Mouse (Mus musculus): Measurements from ENCODE around the gene Hoxd4.

Gene Hoxd4

DNA sequence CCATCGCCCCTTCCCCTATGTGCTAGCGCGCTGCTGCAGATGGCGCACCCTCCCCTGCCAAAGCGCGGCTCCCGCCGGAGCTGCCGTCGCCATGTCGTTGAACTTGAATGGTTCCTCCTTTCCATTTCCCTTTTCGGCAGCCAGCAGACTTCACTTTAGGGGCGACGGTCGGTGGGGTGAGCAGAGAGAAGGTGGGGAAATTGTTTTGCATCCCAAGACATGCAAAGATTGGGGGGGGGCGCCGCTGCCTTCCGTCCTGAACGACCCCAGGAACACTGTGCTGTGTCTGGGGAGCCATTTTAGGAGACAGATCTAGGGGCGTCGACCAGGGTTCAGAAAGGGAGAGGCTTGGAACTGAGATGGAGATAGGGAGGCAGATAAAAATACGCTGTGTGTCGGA is 31.7 kb upstream of the Hoxd4 start:
- DNase-seq: no peak

DNA sequence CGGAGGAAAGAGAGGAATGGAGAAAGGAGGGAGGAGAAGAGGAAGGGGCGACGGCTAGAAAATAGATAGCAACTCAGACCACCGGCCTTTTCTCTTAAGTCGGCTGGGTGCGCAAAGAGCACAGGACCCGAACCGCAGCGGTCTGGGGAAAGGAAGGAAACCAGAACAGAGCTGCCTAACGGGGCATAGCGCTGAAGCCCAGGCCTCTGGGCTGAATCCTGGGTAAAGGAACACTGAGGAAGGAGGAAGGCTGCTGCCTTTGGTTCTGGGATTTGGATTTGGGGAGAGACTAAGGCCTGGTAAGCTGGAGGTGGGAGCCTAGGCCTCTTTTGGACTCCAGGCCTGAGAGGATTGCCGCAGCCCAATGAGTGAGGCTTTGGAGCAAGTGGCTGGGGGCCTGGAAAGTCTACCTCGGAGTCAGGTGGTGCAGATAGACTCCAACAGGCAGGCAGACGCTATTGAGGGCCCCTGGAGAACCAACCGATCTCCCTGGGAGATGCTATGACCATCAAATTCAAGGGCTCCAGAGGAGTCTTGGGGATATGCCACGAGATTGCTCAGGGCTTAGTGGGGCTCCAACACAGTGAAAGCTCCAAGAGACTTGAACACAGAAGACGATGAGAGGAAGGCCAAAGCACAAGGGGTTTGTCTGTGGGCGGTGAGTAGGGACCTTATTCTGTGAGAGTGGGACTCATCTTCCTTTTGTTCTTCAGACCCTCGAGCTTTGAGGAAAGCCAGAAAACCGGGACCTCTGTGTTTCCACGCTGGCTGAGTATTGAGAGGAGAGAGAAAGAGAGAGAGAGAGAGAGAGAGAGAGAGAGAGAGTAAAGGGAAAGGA is 30.9 kb upstream of the Hoxd4 start:
- DNase-seq: no peak

DNA sequence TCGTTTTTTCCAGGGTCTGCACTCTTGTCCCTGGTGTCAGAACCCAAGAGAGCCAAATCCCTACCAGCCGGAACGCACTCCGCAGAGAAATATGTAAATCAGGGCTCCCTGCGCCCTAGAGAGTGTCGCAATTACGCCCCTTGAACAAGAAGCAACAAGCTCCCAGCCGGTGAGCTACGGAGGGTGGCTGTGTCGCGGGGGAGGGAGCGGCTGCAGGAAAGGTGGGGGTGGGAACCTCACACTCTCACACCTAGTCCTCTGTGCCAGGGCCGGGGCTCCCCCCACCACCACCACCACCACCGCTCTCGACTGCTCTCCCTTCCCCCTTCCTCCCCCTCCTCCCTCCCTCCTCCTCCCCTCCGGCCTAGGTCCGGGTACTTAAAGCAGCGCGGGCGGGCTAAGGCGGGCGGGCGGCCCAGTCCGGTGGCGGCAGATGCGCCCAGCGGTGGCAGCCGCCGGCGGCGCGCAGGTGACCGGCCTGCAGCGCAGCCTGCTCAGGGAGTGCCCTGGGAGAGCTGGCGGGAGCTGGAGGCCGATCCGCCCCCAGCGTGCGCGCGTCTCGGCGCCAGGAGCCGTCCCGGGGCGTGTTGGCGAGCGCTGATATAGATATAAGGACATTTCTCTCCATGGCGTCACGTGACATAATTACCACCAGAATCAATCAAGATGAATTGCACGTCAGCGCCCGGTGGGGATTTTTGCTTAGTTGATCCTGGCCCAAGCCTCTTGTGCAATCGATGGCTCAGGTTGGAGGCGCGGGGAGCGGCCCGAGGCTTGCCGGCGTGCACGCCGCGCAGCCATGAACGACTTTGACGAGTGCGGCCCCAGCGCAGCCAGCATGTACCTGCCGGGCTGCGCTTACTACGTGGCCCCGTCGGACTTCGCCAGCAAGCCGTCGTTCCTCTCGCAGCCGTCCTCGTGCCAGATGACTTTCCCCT is 29.9 kb upstream of the Hoxd4 start:
- no peak for DNase-seq

DNA sequence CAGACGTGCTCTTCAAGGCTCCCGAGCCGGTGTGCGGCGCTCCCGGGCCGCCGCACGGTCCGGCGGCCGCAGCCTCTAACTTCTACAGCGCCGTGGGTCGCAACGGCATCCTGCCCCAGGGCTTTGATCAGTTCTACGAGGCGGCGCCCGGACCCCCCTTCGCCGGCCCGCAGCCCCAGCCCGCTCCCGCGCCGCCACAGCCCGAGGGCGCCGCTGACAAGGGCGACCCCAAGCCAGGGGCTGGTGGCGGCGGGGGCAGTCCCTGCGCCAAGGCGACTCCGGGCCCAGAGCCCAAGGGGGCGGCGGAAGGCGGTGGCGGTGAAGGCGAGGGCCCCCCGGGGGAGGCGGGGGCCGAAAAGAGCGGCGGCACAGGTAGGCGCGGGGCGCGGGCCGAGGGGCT is 28.9 kb upstream of the Hoxd4 start:
- DNase-seq: no peak

DNA sequence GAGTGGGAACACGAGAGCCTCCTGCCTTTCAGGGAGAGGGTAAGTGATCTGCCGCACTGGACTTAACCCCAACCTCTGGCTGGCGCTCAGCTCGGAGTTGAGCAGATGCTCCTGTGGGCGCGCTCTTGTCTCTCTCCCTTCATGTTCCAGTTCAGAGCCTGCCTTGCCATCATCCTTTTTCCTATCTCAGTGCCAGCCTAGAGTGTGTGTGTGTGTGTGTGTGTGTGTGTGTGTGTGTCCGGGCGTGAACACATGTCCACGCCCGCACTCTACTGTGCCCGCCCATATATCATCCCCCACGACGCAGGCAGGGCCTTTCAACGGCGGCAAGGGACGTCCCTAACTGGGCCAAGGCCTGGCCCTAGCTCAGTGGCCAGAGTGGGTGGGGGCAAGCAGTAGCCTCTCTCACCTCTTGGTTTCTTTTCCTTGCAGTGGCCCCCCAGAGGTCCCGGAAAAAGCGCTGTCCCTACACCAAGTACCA is 28.2 kb upstream of the Hoxd4 start:
- no peak for DNase-seq

DNA sequence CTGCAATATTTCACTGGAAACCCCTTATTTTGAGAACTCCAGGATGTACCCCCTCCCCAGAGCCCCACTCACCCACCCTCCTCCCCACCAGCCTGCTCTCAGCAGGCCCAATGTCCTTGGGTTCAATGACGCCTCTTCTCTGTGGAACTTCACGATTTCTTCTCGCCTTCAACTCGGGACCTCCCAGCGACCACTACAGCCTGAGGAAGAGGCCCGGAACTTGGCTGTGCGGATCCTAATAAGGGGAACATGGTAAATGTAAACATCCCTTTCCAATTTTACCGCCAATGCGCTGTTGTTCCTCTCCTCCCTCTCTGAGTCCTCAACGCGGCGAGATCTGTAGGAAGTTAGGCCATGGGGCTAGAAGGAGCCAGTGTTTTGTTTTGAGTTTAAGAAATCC is 27.6 kb upstream of the Hoxd4 start:
- DNase-seq: no peak

DNA sequence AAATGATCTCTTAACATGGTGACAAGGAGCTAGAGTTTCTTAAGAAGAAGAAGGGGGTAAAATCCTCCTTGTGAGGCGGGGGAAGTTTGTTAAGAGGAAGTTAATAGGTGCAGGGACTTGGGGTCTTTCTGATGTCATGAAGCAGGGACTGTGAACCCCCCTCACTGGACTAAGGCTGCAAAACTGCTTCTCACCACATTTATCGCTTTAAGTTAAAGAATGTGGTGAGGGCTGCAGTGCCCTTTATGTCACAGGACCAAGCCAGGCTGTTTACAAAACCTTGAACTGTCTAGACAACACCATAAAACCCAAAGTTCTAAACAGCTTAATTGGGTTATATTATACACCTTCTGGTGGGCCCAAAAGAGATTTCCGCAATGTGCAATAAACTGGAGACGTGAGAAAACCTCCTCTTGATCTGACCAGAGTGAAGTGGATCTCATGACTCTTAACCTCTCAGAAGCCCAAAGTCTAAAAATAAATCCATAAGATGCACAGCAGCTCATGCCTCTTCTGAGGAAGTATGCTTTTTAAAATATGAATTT is 26.6 kb upstream of the Hoxd4 start:
- no peak for DNase-seq

DNA sequence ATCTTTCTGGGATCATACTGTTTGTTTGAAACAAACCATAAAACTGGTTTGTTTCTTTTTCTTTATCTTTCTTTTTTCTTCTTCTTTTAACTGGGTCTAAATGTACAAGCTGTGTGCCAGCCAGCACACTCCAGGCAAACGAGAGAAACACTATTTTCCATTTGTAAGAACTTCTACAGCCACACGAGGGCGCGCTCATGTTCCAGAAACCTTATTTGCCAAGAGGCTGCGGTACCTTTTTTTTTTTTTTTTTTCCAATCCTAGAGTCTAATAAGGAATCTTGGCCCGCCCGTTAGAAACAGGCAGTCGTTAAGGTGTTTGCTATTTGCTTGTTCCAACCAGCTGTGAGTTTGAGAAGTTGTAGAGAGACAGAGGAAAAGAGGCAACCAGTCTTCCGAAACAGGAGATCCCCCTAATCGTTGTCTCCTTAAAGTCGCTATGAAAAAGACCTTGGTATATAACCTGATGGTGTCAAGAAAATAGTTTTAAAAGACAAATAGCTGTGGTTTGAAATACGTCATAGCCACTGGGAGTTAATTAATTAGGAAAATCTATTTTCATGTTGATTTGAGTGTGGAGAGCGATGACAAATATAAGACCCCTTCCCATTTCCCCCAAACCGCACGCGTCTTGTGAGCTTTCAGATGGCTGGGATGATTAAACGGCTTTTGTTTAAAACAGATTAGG is 25.3 kb upstream of the Hoxd4 start:
- no peak for DNase-seq

DNA sequence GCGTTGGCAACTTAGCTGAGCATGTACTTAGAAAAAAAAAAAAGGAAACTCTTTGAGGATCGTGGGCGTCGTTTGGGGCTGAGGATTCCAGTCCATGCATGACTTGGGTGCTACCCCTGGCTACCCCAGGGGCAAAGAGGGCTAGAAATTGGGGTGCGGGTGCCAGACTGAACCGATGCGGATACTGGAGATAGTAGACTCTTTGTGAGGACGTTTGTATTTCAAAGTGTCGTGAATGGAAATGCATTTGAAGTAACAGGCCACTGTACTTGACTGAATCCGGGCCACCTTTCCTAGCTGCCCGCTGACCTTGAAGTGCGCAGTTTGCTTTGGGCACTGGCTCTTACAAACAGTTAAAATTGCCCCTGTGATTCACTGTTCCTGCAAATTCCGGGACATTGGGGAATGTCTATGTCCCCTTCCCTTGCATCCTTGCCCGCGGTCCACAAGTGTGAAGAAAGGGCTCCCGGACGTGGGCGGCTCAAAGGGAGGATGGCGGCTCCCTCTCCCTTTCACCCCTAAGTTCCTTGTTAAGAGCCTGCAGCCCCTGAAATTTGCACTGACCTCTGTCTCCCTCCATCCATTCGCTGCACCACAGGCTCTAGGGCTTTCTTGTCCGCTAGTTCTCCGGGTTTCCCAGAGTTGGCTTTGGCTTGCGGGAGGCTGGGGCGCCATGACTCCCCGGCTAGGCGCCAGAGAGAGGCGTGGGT is 24.6 kb upstream of the Hoxd4 start:
- no peak for DNase-seq

DNA sequence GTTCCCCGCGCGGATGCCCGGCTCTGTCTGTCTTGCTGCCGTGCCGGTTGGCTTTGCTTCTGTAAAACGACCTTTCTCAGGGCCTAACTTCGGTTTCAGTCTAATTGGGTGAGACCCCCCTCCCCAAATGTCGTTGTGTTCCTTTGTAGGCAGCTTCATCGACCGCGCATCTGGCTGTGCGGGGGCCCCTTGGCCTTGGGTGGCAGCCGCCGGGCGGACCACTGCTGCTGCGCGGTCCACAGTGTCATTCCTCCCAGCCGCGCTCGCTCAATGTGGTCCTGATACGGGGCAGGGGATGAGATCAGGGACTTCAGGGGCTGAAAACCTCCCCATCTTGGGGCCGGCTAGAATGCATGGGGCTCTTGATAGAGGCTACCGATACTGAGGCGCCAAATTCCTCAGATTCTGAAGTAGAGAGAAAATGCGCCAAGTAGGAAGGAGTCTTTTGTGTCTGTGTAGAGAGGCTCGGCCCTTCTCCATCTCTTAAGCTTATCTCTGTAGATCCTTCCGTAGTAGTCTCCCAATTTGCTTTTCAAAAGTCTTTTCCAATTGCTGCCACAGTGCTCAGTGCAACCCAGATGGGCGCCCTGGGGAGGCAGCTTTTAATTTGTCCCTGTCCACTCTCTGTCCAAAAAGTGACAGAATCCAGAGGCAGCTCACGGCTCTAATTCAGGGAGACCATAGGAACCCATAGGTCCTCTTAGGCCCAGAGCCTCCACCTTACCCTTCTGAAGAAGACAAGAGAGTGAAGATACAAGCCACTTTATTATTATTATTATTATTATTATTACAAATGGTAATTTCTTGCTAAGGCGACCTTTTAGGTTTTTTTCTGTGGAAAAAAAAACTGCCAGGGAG is 23.8 kb upstream of the Hoxd4 start:
- DNase-seq: no peak

DNA sequence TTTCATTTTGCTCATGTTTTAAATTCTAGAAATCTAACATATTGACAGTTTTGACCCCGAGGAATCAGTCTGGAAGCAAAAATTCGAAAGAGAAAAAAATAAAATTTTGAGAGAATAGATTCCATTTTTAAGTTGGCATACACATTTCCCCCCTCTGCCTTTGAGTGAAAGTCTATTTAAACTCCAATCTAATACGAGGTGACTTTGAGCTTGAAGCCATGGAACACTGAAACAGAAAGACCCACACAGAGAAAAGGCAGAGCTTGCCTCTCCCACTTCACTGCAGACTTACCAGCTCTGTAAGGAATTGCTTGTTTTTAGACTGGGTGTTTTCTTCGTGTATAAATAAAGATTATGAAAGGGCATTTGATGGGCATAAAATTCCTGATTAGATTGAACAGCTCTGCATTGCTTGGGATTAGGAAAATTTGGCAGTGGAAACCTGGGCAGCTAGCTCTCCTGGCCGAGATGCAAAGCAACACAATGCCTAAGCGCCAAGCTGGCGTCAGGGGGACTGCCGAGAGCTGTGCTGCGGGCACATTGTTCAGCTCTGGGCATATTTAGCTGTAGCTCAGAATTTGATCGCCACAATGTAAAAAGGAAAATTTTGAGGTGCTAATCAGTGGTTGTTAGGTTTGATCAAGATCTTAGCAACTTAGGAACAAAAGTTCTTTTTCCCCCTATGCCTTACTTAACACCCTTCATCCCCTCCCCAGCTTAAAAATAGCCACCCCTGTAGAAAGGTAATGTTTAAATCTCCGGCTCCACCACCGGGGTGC is 22.7 kb upstream of the Hoxd4 start:
- no peak for DNase-seq

DNA sequence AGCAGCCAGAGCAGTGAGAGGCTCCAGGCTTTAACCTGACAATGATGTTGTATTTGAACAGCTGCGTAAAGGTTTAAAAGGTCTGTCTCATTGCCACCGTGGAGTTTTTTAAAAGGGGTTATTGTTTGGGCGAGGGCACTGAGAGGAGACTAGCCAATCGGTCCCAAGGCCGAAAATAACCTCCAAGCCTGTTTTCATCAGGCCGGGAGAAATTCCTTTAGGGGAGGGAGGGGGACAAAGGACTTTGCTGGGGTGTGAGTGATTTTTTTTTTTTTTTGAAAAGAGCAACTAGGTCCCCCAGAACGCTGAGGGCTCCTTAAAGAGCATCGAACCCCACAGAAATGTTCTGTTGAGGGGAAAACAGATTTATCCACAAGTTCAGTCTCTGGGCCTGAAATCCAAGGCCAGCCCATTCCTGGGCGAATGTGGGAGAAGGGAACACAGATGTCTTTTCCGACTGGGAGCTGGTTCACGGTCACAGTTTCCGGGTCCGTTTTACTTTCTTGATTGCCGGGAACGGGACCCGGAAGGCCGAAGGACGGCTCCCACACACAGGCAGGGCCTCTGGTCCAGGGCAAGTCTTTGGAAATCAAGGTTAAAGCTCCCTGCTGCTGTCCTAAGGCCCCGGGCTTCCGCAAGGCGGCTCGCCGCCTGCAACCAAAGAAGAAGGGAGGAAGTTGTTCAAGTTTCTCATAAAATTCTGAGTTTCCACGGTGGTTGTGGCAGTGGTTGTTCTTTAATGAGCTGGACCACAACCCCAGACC is 22.0 kb upstream of the Hoxd4 start:
- DNase-seq: no peak

DNA sequence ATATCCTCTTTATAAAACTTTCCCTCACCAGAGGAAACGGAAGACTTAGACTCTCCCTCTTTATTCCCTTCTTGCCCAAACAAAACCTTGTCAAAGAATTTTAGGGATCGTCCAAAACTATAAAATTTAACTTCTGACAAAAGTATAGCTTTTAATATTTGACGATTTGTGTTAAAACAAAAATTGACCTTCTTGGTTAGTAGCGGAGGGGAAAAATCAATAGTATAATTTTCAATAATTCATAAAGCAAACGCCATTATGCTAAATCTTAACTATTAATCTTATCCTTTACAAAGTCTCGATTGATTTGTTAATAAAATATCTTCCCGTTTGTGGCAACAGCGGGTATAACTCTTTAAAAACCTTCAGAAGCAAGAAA is 21.4 kb upstream of the Hoxd4 start:
- no peak for DNase-seq

DNA sequence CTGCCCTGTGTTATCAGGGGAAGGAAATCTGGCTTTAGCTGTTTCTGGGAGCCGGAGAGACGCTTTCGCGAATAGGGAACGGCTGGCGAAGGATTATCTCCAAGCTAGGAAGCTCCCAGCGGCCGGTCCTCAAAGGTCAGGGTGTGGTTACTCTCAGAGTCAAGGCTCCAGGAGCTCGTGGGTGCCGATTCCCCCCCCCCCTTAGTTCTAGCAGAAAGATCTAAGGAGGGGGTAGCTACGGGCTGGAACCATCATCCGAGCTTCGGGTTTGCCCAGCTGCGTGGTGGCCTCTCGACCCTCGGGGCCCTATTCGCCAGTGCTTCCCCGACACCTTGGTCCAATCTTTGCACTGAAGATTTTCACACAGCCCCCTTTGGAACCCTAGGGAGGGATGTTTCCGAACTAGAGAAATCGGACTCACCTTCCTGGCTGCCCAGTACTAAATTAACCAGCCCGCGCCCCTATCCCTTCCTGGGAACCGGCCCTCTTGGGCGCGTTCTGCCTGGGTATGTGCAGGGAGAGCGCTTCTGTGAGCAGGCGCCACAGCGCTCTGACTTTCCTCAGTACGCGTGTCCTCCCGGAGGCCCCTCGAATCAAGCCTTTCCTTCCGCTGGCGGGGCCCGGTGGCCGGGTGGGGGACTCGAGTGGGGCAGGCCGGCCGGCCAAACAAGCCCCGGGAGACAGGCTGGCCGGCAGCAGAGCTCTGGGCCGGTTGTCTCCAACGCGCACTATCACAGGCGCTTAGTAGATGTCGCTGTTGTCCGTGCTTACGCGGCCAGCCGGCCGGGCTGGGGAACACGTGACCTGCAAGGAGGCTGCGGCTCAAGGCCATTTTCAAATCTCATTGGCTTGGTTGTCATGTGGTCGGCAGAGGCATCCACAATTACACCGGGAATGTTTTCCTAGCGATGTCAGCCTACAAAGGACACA is 20.4 kb upstream of the Hoxd4 start, which contains the start of gene Hoxd10:
Hoxd10 (plus strand) TSS at position 903 of the 930 bp plus-strand sequence.
- no peak for DNase-seq

DNA sequence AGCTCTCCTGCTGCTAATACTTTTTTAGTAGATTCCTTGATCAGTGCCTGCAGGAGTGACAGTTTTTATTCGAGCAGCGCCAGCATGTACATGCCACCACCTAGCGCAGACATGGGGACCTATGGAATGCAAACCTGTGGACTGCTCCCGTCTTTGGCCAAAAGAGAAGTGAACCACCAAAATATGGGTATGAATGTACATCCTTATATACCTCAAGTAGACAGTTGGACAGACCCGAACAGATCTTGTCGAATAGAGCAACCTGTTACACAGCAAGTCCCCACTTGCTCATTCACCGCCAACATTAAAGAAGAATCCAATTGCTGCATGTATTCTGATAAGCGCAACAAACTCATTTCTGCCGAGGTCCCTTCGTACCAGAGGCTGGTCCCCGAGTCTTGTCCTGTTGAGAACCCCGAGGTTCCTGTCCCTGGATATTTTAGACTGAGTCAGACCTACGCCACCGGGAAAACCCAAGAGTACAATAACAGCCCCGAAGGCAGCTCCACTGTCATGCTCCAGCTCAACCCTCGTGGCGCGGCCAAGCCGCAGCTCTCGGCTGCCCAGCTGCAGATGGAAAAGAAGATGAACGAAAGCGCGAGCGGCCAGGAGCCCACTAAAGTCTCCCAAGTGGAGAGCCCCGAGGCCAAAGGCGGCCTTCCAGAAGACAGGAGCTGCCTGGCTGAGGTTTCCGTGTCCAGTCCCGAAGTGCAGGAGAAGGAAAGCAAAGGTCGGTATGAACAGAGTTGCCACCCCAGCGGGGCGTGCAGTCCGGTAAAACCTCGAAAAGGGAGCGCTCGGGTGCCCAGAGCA is 19.5 kb upstream of the Hoxd4 start:
- DNase-seq: no peak

DNA sequence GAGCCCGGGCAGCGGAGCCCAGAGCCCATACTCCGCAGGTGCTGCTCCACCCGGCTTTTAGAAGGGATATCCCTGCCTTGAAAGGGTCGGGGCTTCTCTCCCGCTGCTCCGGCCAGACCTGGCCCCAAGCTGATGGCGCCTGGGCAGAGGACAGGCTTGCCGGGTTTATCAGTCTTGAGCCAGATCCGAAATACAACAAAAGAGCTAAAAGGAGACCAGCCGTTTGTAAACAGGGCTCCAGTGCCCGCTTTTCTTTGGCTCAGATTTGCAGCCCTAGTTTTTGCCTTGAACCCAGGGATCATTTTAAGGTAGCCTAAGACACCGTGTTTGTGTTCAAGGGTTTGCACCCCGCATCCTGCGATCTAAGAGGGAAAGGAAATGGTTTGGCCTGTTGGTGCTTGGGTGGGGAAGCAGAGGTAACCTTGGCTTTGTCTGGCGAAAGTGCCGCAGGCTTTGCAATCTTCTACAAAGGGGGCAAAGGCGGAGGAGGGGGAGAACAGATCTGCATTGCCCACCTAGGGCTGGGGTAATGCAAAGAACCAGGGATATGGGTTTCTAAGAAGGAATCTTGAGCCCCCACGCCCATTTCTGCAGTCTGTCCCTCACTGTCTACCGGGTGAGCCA is 18.8 kb upstream of the Hoxd4 start:
- no peak for DNase-seq

DNA sequence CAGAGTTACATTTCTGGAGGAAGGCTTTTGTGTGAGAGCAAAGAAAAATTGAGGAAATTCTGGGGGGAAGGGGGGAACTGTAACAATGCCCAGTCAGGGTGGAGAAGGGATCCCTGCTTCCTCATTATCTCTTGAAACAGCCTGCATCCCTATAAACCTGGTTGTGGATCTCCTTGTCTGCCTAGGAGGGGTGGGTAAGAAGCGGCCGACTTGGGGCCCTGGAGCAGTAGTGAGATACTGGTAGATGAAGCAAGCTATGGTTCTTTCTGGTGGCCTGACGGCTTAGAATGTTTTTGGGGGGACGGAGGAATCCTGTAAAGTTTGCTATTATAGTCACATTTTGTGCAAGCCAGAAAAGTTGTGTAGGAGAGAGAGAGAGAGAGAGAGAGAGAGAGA is 18.3 kb upstream of the Hoxd4 start:
- DNase-seq: no peak
